Mouse (Mus musculus) neutrophil, adult 5-6 weeks (primary cell): ENCODE data around the gene Fbxo31. TPM values are rescaled to one million over a fixed set of nuclear protein-coding genes. Genes with fewer than 3 reads are reported as not detected.

Source experiments
- ATAC-seq: fragments of 151-379, 151-347 bp; 2 replicates; pipeline ENCODE4 v1.8.0; 2017; ENCODE audit warnings: mild to moderate bottlenecking, moderate TSS enrichment; ENCODE audit not compliant: insufficient number of reproducible peaks, poor library complexity, low FRiP score, severe bottlenecking; ENCODE audit errors: extremely low read depth
- total RNA-seq: library from RNA; stranded (forward); fragments of 200-1000 nt; gene quantifications from 2 replicates; pipeline ENCODE4 v1.2.3, GENCODE M21; 2017

Gene Fbxo31
- total RNA-seq, 1 experiment from 2014 or later: 27.7 TPM

DNA sequence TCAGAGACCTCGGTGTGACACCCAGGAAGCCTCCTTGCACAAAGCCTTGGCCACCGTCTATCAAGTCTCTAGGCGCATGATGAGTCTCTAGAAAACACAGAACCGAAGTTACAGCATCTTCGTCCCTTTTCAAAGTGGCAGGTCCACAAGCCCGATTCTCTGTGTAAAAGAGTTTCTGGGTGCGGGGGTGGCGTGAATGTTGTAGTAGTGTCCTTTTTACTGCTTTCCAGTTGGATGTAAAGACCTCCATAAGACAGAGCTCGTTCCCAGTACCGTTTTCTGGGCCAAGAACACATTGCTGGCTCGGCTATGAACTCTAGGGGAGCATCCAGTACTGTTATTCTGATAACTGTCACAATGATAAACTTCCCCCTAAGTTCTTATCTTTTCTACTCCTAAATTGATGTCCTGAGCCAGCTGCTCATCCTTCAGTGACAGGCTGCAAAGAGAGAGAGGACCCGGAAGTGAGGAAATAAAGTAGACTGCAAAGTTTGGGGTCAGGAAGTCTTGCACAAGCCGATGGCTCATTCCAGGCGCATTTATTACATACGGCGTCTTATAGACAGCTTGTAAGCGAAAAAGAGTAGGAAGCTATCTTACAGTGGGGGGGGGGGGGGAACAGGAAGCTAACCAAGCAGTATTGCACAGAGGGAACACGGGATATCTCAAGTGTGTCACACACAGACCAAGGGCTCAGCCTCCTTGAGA is 53.3 kb downstream of the Fbxo31 start:
- no peak for ATAC-seq

DNA sequence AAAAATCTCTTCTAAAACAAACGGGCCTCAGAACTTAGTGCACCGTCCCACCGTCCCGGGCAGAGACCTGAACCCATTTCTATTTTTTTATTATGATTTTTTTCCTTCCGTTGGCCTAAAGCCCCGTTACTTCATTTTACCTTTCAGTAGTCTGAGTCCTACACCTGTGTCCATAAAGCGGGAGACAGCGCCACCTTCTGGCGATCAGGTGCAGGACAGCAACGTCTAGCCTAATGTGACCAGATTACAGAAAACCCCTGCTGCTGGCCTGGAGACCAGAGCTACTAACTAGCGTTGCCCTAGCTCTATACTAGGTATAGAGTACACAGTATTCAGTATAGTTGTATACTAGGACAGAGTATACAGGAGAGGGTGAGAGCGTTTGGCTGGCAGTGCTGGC is 65.2 kb downstream of the Fbxo31 start:
- peak; percentile 34; the same call in 1 of the 2 replicates for ATAC-seq

- ATAC-seq: no peak
Observed at GRCm38 (mm10) chr8:121511751-121512150, 66.9 kb downstream of the Fbxo31 start.

Other genes with a start within 250 kb of the Fbxo31 start
- gene 1700018B08Rik, start 34.5 kb downstream of the Fbxo31 start, total RNA-seq: not detected in 2 replicates
- gene Map1lc3b, start 11.6 kb upstream of the Fbxo31 start, total RNA-seq: 233 and 265 TPM in 2 replicates
- gene Zcchc14, start 74.1 kb upstream of the Fbxo31 start, total RNA-seq: under 0.01 and 0.49 TPM in 2 replicates
- 0.12 and 0.25 TPM in 2 replicates for gene Jph3, start 150.8 kb upstream of the Fbxo31 start, total RNA-seq